Mouse (Mus musculus) stomach, embryonic 16.5 days (tissue): ENCODE measurements around the gene Spats2. TPM values are rescaled to one million over a fixed set of nuclear protein-coding genes. Genes with fewer than 3 reads are reported as not detected.

Experiments used
- ATAC-seq: fragments of 200-750 bp; cut with Nextera tagmentation; 2 replicates; pipeline ENCODE4 v1.8.0; 2017; ENCODE audit warnings: moderate number of reproducible peaks, moderate TSS enrichment; ENCODE audit not compliant: insufficient read depth, low FRiP score
- H3K27ac ChIP-seq: fragments of 300-500 bp; sonication (generic); 2 replicates; pipeline ENCODE4 v1.5.1; 2014; ENCODE audit warnings: low read length
- H3K27me3 ChIP-seq: fragments of 300-500 bp; sonication (generic); 2 replicates; pipeline ENCODE4 v1.6.1; 2014; ENCODE audit warnings: low read length, control low read depth, mixed read lengths; ENCODE audit not compliant: control insufficient read depth, insufficient read depth
- H3K36me3 ChIP-seq: fragments of 300-500 bp; sonication (generic); 2 replicates; pipeline ENCODE4 v1.6.1; 2014; ENCODE audit warnings: low read length; ENCODE audit not compliant: control insufficient read depth, insufficient read depth
- H3K4me1 ChIP-seq: fragments of 300-500 bp; sonication (generic); 2 replicates; pipeline ENCODE4 v1.6.1; 2014; ENCODE audit warnings: low read length, control low read depth, mixed read lengths; ENCODE audit not compliant: control insufficient read depth, insufficient read depth
- H3K4me2 ChIP-seq: fragments of 300-500 bp; sonication (generic); 2 replicates; pipeline ENCODE4 v1.6.1; 2014; ENCODE audit warnings: low read depth, low read length, mixed read lengths
- H3K4me3 ChIP-seq: fragments of 300-500 bp; sonication (generic); replicated peaks from 2 replicates; pipeline ENCODE4 v1.5.1; 2014; ENCODE audit warnings: mild to moderate bottlenecking, low read length
- H3K9ac ChIP-seq: fragments of 300-500 bp; sonication (generic); 2 replicates; pipeline ENCODE4 v1.6.1; 2014; ENCODE audit warnings: low read length
- H3K9me3 ChIP-seq: fragments of 300-500 bp; sonication (generic); replicated peaks from 2 replicates; pipeline ENCODE4 v1.6.1; 2016; ENCODE audit warnings: low read length, control low read depth; ENCODE audit not compliant: control insufficient read depth
- WGBS: fragments of 180-500 bp; shearing (Covaris S2); extraction: QIAGEN DNeasy Blood & Tissue Kit; methylation state at CpG from one replicate; pipeline ENCODE4 v1.1.7; 2014; 5-methylcytosine and 5-hydroxymethylcytosine counted together
- polyA plus RNA-seq: library from polyadenylated mRNA; unstranded; fragments of >200 nt; fragmentation: Nextera tagmentation; extraction: Ambion mirVana; gene quantifications from 2 replicates; pipeline ENCODE4 v1.2.1, GENCODE M21; 2015

Gene Spats2
- polyA plus RNA-seq, 1 experiment from 2014 or later = 20.2 TPM

DNA sequence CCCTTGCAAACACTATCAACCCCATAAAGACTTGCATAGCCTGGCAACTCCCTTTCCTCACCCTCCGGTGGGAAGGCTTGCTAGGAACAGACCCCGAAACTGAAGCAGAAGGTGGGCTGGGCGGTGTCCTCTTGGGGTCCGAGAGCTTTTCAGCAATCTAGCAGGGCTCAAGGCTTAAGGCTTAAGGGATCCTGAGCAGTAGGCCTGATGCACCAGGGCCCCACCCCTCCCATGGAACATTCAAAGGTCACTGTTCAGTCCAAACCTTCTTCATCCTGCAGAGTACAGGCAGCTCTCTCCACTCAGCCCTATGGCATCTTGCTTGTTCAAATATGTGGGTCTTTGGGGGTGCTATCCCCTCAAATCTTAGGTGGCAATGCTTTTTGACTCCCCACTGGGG lies 39.7 kb upstream of the Spats2 start:
- Histone ChIP-seq H3K4me1 (peaks cover 9% of the 10 kb centered on the region), H3K27me3 (peaks cover 59% of the 10 kb centered on the region), H3K36me3 (no peaks in the 10 kb centered on the region), H3K9me3 (no peaks in the 10 kb centered on the region), H3K9ac (no peak overlapping the region), H3K4me2 (no peak overlapping the region), H3K27ac (no peak overlapping the region), H3K4me3 (no peak overlapping the region)
- 85% methylated on average over 4 of the region's 4 CpGs for WGBS
- no peak for ATAC-seq

DNA sequence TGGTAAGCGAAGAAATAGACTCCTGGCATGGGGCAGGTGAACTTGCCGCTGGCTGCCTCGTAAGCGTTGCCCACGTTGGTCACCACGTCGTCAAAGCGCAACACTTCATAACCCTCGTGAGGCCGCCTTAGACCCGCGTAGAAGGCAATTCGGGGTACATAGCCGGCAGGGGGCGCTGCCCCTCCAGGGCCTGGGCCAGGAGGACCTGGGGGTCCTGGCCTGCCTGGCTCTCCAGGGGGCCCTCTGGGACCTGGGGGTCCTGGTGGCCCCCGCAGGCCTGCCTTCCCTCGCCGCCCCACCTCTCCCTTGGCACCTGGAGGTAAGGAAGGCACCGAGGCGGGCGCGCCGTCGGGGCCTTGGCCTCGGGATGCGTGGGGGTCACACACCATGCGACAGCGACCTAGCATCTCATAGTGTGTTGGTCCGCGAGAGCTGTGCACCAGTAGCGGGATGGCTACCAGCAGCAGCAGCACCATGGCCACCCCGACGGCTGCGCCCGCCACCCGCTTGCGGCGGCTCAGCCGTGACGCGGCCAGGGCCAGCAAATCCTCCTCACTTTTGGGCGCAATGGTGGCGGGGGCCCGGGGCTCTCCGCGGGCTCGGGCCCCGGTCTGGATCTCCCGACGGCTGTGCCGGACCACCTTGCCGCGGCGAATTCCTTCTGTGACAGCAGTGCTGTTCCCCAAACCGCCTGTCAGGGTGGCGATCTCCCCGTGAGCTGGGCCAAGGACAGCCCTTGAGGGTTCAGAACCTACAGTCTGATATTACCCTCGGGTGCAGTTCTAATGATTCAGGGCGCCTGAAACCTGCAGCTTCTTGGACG lies 38.3 kb upstream of the Spats2 start, which contains the start of gene C1ql4:
Gene C1ql4 (minus strand): TSS at position 565 of the 823 bp plus-strand sequence.
- peak within 1 kb of the TSS; percentile 52 for H3K4me2 ChIP-seq
- H3K9me3 ChIP-seq = no peaks in the 10 kb centered on the region
- H3K36me3 ChIP-seq = no peaks in the 10 kb centered on the region
- H3K27me3 ChIP-seq = peaks cover 70% of the 10 kb centered on the region
- no peak within 1 kb of the TSS for H3K27ac ChIP-seq
- 13% methylated on average over 56 of the region's 60 CpGs for WGBS
- H3K4me1 ChIP-seq = peaks cover 9% of the 10 kb centered on the region
- H3K9ac ChIP-seq = peak within 1 kb of the TSS; percentile 42; the same call in 1 of the 2 replicates
- no peak; the same call in 1 of the 2 replicates for ATAC-seq
- peak within 1 kb of the TSS; percentile 31 for H3K4me3 ChIP-seq

DNA sequence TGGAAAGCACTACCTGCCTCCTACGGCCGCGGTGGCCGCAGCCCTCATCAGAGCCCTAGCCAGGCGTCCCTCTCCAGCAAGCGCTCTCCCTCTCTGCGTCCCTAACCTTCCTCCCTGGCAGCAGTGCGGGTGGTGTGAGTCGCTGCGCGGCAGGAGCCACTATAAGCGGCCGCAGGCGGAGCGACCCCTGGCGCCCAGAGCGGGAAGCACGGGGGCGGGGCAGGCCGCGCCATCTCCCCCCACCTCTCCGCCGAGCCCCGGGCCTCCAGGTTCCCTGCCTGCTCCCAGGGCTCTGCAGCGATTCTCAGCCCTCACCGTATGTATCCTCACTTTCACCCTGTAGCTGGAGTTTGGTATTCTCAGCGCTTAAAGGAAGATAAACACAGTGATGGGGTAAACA lies 37.4 kb upstream of the Spats2 start:
- H3K4me2 ChIP-seq = peak overlapping the region; percentile 52
- no peaks in the 10 kb centered on the region for H3K9me3 ChIP-seq
- H3K4me1 ChIP-seq = peaks cover 10% of the 10 kb centered on the region
- WGBS = 1% methylated on average over 27 of the region's 27 CpGs
- peak overlapping the region; percentile 31 for H3K4me3 ChIP-seq
- ATAC-seq = peak; percentile 69
- H3K9ac ChIP-seq = peak overlapping the region; percentile 42; the same call in 1 of the 2 replicates
- H3K27me3 ChIP-seq = peaks cover 79% of the 10 kb centered on the region
- no peaks in the 10 kb centered on the region for H3K36me3 ChIP-seq
- H3K27ac ChIP-seq = no peak overlapping the region

DNA sequence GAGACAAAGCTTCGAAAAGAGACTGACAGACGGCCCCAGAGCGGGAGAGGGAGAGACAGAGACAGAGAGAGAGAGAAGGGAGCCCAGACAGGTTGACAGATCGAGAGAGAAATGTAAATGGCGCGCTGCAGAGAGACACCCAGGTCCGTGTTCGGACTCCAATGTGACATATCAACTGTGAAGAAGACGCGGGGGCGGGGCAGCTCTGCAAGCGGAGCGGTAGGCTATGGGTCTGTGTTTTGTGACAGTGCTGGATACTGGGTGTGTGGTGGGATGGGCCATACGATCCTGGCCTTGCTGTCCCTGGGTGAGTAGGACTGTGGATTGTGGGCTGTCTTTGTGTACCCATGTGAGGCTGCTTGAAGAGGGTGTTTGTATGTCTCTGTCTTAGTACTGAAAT lies 36.6 kb upstream of the Spats2 start:
- Histone ChIP-seq H3K4me2 (peak overlapping the region; percentile 52; the same call in 1 of the 2 replicates), H3K9ac (no peak overlapping the region; the same call in 1 of the 2 replicates), H3K27ac (no peak overlapping the region), H3K27me3 (peaks cover 83% of the 10 kb centered on the region), H3K4me3 (no peak overlapping the region), H3K36me3 (no peaks in the 10 kb centered on the region), H3K9me3 (no peaks in the 10 kb centered on the region), H3K4me1 (peaks cover 13% of the 10 kb centered on the region)
- WGBS = 11% methylated on average over 14 of the region's 14 CpGs
- ATAC-seq = no peak

DNA sequence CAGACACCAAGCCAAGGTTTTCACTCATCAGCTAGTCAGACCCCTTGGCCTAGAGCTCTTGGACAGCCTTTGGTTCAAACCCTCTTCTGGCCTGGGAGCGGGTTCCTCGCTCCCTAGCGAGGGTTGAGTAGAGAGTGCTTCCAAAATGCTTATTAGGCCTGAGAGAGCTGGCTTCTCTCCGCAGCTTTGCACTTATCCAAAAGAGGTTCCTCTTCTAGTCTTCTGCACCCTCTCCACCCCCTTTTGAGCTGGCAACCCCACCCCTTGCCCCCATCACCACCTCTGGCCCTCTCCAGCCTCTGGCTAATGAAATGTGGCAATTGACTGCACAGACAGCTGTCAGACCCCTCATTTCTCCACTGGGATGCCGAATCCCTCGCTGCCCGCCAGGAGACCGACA lies 32.8 kb upstream of the Spats2 start, which contains the start of gene Dnajc22:
Gene Dnajc22 (plus strand): TSS at position 301 of the 400 bp plus-strand sequence.
- Histone ChIP-seq H3K9me3 (no peaks in the 10 kb centered on the region), H3K36me3 (no peaks in the 10 kb centered on the region), H3K27ac (no peak within 1 kb of the TSS), H3K27me3 (peaks cover 91% of the 10 kb centered on the region), H3K4me2 (peak within 1 kb of the TSS; percentile 74), H3K4me3 (peak within 1 kb of the TSS; percentile 48), H3K9ac (peak within 1 kb of the TSS; percentile 60), H3K4me1 (peaks cover 28% of the 10 kb centered on the region)
- ATAC-seq = no peak
- whole genome bisulfite sequencing = 51% methylated on average over 8 of the region's 8 CpGs

DNA sequence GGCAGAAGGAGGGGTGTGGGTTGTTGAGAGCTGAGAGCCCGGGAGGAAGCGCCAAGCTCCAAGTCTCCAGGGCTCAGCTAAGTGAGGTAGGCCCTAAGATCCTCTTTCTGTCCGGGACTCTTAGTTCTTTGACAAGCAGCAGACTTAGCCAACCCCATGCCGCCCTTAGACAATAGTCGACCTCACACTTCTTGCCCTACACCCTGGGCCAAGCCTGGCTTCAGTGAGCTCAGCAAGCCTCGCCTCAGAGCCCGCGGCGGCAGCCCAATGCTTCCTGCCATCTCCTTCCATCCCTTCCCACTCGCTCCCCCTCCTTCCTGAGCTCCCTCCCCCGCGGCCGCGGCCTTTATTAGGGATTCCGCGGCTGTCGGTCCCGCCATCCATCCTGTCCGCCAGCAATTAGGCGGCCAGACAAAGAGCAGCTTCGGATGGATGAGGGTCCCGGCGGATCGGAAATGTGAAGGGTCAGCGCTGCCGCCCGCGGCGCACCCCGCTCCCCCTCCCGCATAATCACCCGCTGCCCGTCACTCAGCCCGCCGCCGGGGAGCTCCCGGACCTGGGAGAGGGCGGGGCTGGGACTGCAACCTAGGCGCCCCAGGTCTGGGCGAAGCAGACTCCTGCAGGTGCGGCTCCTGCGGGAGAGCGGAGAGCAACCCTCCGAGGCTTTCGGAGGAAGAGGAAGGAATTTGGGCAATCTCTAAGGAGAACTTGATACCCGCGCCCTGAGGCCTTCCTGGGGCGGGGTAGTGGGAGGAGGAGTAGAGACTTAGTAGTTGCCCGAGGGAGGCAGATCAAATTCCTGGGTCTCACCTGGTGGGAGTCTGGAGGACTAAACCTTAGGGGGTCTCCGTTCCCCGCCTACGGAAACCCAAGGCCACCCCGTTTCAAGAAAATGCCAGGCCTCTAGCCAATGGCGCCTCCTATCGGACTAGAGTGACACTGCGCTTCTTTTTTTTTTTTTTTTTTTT lies 32.1 kb upstream of the Spats2 start:
- H3K4me3 ChIP-seq = peak overlapping the region; percentile 48
- H3K9ac ChIP-seq = peak overlapping the region; percentile 60
- peaks cover 29% of the 10 kb centered on the region for H3K4me1 ChIP-seq
- WGBS = 2% methylated on average over 56 of the region's 56 CpGs
- H3K9me3 ChIP-seq = no peaks in the 10 kb centered on the region
- H3K36me3 ChIP-seq = no peaks in the 10 kb centered on the region
- peaks cover 92% of the 10 kb centered on the region for H3K27me3 ChIP-seq
- peak; percentile 27; the same call in 1 of the 2 replicates for ATAC-seq
- peak overlapping the region; percentile 74 for H3K4me2 ChIP-seq
- H3K27ac ChIP-seq = no peak overlapping the region

DNA sequence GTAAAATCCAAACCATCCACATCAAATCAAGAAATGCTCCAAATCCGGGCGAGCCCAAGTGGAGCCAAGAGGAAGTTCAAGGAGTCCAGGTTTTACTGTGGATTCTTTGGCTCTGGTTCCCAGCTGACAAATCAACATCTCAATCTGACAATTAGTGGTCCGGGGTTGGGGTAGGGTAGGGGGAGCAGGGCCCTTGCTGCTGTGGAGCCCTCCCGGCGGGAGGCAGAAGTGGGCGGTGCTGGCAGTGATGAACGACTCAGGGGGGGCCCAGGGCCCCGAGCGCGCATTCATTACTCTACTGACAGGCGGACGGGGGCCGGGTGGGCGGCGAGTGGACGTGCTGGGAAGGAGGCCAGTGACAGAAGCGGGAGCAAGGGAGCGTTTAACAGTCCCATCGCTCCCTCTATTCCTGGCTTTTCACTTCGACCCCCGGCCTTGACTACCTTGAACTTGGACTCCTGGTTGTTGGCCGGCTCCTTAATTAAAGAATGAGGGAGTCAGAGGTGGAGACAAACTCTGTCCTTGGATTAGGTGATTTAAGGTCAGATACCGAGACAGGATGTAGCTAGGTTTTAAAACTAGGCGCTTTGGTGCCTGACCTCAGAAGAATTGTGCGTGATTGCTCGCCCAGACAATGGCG lies 31.0 kb upstream of the Spats2 start:
- Histone ChIP-seq H3K4me1 (peaks cover 30% of the 10 kb centered on the region), H3K27ac (no peak overlapping the region), H3K4me3 (no peak overlapping the region), H3K27me3 (peaks cover 88% of the 10 kb centered on the region), H3K4me2 (0 out of 2 replicates have a peak overlapping the region, but pooled peaks have one; percentile 24), H3K9me3 (no peaks in the 10 kb centered on the region), H3K36me3 (no peaks in the 10 kb centered on the region), H3K9ac (no peak overlapping the region; the same call in 1 of the 2 replicates)
- ATAC-seq = no peak
- WGBS = 2% methylated on average over 27 of the region's 27 CpGs

DNA sequence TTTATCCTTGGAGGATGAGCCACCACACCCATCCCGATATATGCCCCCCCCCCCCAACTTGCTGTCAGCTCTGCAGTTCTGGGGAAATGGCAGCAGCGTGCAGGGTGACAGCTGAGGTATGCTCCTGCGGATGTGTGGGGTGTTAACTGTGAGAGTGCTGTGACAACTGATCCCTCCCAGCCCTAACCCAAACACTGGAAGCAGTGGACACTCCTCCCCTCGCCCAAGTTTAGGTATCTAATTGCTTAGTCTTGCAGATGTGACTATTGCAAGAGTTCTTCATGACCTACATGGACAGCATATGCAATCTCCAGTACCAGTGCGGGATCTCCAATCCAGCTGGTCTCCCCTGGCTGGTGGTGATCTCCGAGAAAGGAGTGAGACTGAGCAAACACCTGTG lies 30.4 kb upstream of the Spats2 start:
- ATAC-seq = no peak
- Histone ChIP-seq H3K9me3 (no peaks in the 10 kb centered on the region), H3K9ac (no peak overlapping the region), H3K27me3 (peaks cover 82% of the 10 kb centered on the region), H3K4me2 (no peak overlapping the region), H3K4me1 (peaks cover 30% of the 10 kb centered on the region), H3K27ac (no peak overlapping the region), H3K4me3 (no peak overlapping the region), H3K36me3 (no peaks in the 10 kb centered on the region)
- 12% methylated on average over 6 of the region's 6 CpGs for WGBS
